Comparison of ENCODE assay signal across 29 mouse cellular contexts in genomic region chr7:25878735-25879134, GRCm38 (mm10). TPM values are rescaled to one million over a fixed set of nuclear protein-coding genes. Genes with fewer than 3 reads are reported as not detected.
DNase-seq lines count a peak whose midpoint lies in the region; ATAC-seq lines count a peak whose summit lies in the region.
"Had no signal": no experiment of that assay in that cellular context is flagged by ENCODE, and none has a peak within 500 bp of the region (broad histone marks: within the 10 kb centered on the region; RNA-seq: fewer than 3 reads in every experiment).

No protein-coding gene starts in this region.

- no peaks in the 10 kb centered on the region for H3K27me3 ChIP-seq in intestine, embryonic 16.5 days (replicated peaks; ENCODE audit: control insufficient read depth, insufficient read depth, low read length)
- H3K27me3 ChIP-seq in stomach, embryonic 15.5 days (replicated peaks) = no peaks in the 10 kb centered on the region
- H3K27me3 ChIP-seq in forebrain, embryonic 15.5 days = no peaks in the 10 kb centered on the region
- H3K27me3 ChIP-seq in heart, embryonic 10.5 days (ENCODE audit: insufficient read depth, poor library complexity, severe bottlenecking) = peaks cover 3% of the 10 kb centered on the region; the same call in 1 of the 2 replicates
- H3K27me3 ChIP-seq: hindbrain, embryonic 15.5 days; midbrain, embryonic 12.5 days had no signal

- H3K27ac ChIP-seq in intestine, embryonic 16.5 days (ENCODE audit: low read length) = no peak overlapping the region
- no peak overlapping the region for H3K27ac ChIP-seq in stomach, embryonic 15.5 days
- H3K27ac ChIP-seq in forebrain, embryonic 15.5 days (replicated peaks) = no peak overlapping the region
- no peak overlapping the region for H3K27ac ChIP-seq in heart, embryonic 10.5 days
- H3K27ac ChIP-seq: embryonic facial prominence, embryonic 15.5 days; hindbrain, embryonic 15.5 days; limb, embryonic 15.5 days; liver, embryonic 15.5 days; midbrain, embryonic 12.5 days had no signal

- no peaks in the 10 kb centered on the region for H3K36me3 ChIP-seq in intestine, embryonic 16.5 days (ENCODE audit: control insufficient read depth, insufficient read depth, low read length)
- H3K36me3 ChIP-seq in stomach, embryonic 15.5 days = no peaks in the 10 kb centered on the region
- no peaks in the 10 kb centered on the region for H3K36me3 ChIP-seq in forebrain, embryonic 15.5 days
- H3K36me3 ChIP-seq in heart, embryonic 10.5 days = no peaks in the 10 kb centered on the region
- H3K36me3 ChIP-seq: embryonic facial prominence, embryonic 15.5 days; G1E; hindbrain, embryonic 15.5 days; limb, embryonic 15.5 days; liver, embryonic 15.5 days; midbrain, embryonic 12.5 days had no signal

- peak; percentile 94 for ATAC-seq in intestine, embryonic 16.5 days
- peak; percentile 82 for ATAC-seq in stomach, embryonic 15.5 days (ENCODE audit: insufficient read depth, low FRiP score, low read depth)
- ATAC-seq in forebrain, embryonic 15.5 days (replicated peaks) = no peak

- H3K4me2 ChIP-seq in intestine, embryonic 16.5 days (ENCODE audit: low read depth, low read length) = no peak overlapping the region
- H3K4me2 ChIP-seq in stomach, embryonic 15.5 days = no peak overlapping the region
- H3K4me2 ChIP-seq in forebrain, embryonic 15.5 days (replicated peaks) = no peak overlapping the region
- H3K4me2 ChIP-seq: embryonic facial prominence, embryonic 15.5 days; heart, embryonic 11.5 days; hindbrain, embryonic 15.5 days; limb, embryonic 15.5 days; liver, embryonic 15.5 days; midbrain, embryonic 12.5 days had no signal

- 33% methylated on average over 6 of the region's 6 CpGs for WGBS in intestine, embryonic 16.5 days
- WGBS in stomach, embryonic 15.5 days = 35% methylated on average over 6 of the region's 6 CpGs
- WGBS in forebrain, embryonic 15.5 days = 57% methylated on average over 6 of the region's 6 CpGs
- 43% methylated on average over 6 of the region's 6 CpGs for WGBS in heart, embryonic 10.5 days

- H3K4me1 ChIP-seq in intestine, embryonic 16.5 days (ENCODE audit: control insufficient read depth, insufficient read depth, low read length) = no peaks in the 10 kb centered on the region
- no peaks in the 10 kb centered on the region; the same call in 1 of the 2 replicates for H3K4me1 ChIP-seq in stomach, embryonic 15.5 days
- no peaks in the 10 kb centered on the region for H3K4me1 ChIP-seq in forebrain, embryonic 15.5 days
- H3K4me1 ChIP-seq in heart, embryonic 10.5 days = no peaks in the 10 kb centered on the region
- H3K4me1 ChIP-seq: embryonic facial prominence, embryonic 15.5 days; hindbrain, embryonic 15.5 days; limb, embryonic 15.5 days; liver, embryonic 15.5 days; midbrain, embryonic 12.5 days had no signal

- peak; percentile 51 for DNase-seq in ZHBTc4 (ENCODE audit: low read depth, low spot score)
- DNase-seq in lung, postnatal 10 days = peak; percentile 43
- no peak for DNase-seq in heart, embryonic 10.5 days (ENCODE audit: low spot score)
- no peak for DNase-seq in left cerebral cortex, adult 8-10 months (ENCODE audit: low spot score in 2 of 2)
- DNase-seq: adrenal gland, postnatal 14 days; B cell, adult 2 months; cerebellum, adult 8-10 months; cerebellum, postnatal 36 days; embryo, embryonic 11 days; kidney, adult 11 months; kidney, postnatal 4 days; layer of hippocampus, adult 9-11 months; thymus, postnatal 14 days had no signal

- no peaks in the 10 kb centered on the region for H3K9me3 ChIP-seq in intestine, embryonic 16.5 days (ENCODE audit: control insufficient read depth, low read length)
- no peaks in the 10 kb centered on the region for H3K9me3 ChIP-seq in stomach, embryonic 15.5 days
- H3K9me3 ChIP-seq in forebrain, embryonic 15.5 days = no peaks in the 10 kb centered on the region
- no peaks in the 10 kb centered on the region for H3K9me3 ChIP-seq in heart, embryonic 10.5 days
- H3K9me3 ChIP-seq: embryonic facial prominence, embryonic 15.5 days; G1E; hindbrain, embryonic 15.5 days; limb, embryonic 15.5 days; liver, embryonic 15.5 days; midbrain, embryonic 12.5 days had no signal

- no peak overlapping the region for H3K9ac ChIP-seq in intestine, embryonic 16.5 days (ENCODE audit: low read depth, low read length)
- no peak overlapping the region for H3K9ac ChIP-seq in stomach, embryonic 15.5 days
- no peak overlapping the region for H3K9ac ChIP-seq in forebrain, embryonic 15.5 days (replicated peaks)
- H3K9ac ChIP-seq: embryonic facial prominence, embryonic 15.5 days; hindbrain, embryonic 15.5 days; limb, embryonic 15.5 days; liver, embryonic 15.5 days; midbrain, embryonic 12.5 days had no signal

- H3K4me3 ChIP-seq in intestine, embryonic 16.5 days (ENCODE audit: low read length) = no peak overlapping the region
- H3K4me3 ChIP-seq in stomach, embryonic 15.5 days (replicated peaks) = no peak overlapping the region
- no peak overlapping the region for H3K4me3 ChIP-seq in forebrain, embryonic 15.5 days
- no peak overlapping the region for H3K4me3 ChIP-seq in heart, embryonic 10.5 days
- H3K4me3 ChIP-seq: embryonic facial prominence, embryonic 15.5 days; hindbrain, embryonic 15.5 days; limb, embryonic 15.5 days; liver, embryonic 15.5 days; midbrain, embryonic 12.5 days had no signal

RNA-seq across cellular contexts. Expression of gene Cyp2b10, which starts 18.7 kb away (rescaled TPM):
- polyA plus RNA-seq in intestine, embryonic 16.5 days (2015; fragmentation: Nextera tagmentation; extraction: Ambion mirVana) = not detected in 2 replicates
- not detected in 2 replicates for polyA plus RNA-seq in stomach, embryonic 15.5 days (2015; fragmentation: Nextera tagmentation; extraction: Ambion mirVana)
- not detected in 2 replicates for polyA plus RNA-seq in forebrain, embryonic 15.5 days (2015; fragmentation: Nextera tagmentation; extraction: Ambion mirVana)
- polyA plus RNA-seq in heart, embryonic 10.5 days (2016; fragmentation: Nextera tagmentation; extraction: Ambion mirVana) = not detected in 2 replicates
- under 1 TPM; 0.16 to 0.38 (median 0.24) TPM for total RNA-seq in left cerebral cortex, adult 8-10 months (2022)
- total RNA-seq: CH12.LX; G1E; gastrocnemius, adult 18-20 months; hematopoietic stem cell, adult 5-6 weeks; megakaryocyte progenitor cell, adult 5-6 weeks; monocyte, adult 5-6 weeks had no signal
- polyA plus RNA-seq: embryonic facial prominence, embryonic 15.5 days; G1E; heart, embryonic 11.5 days; hindbrain, embryonic 15.5 days; kidney, embryonic 16.5 days; limb, embryonic 15.5 days; midbrain, embryonic 12.5 days had no signal

Comparison
In these comparisons a context has a peak if more than half of its experiments do, and no peak if none do; other contexts are left out.
1. DNase-seq: peak in ZHBTc4 (single experiment) and lung, postnatal 10 days (single experiment); none in heart, embryonic 10.5 days (single experiment) and left cerebral cortex, adult 8-10 months (0 of 2).